11 mouse cellular contexts compared by ENCODE assay signal in genomic region chr2:37788176-37788962, GRCm38 (mm10). TPM values are rescaled to one million over a fixed set of nuclear protein-coding genes. Genes with fewer than 3 reads are reported as not detected.
A peak's percentile ranks its signal among the peaks of the same experiment; 100 is the strongest.
DNase-seq lines count a peak whose midpoint lies in the region; ATAC-seq lines count a peak whose summit lies in the region.
"Had no signal": no experiment of that assay in that cellular context is flagged by ENCODE, and none has a peak within 500 bp of the region (broad histone marks: within the 10 kb centered on the region; RNA-seq: fewer than 3 reads in every experiment).

No protein-coding gene starts in this region.

- 0 out of 2 replicates have a peak, but pooled peaks have one; percentile 1 for ATAC-seq in frontal cortex, adult (ENCODE audit: low TSS enrichment)
- ATAC-seq in midbrain, embryonic 13.5 days, result peak; percentile 51
- peak; percentile 74 for ATAC-seq in forebrain, embryonic 16.5 days
- ATAC-seq in midbrain, embryonic 16.5 days, result peak; percentile 46

- H3K4me3 ChIP-seq in midbrain, embryonic 13.5 days (replicated peaks), result no peak overlapping the region
- H3K4me3 ChIP-seq in midbrain, embryonic 10.5 days, result no peak overlapping the region
- H3K4me3 ChIP-seq in forebrain, embryonic 16.5 days (replicated peaks; ENCODE audit: low read length), result no peak overlapping the region
- H3K4me3 ChIP-seq in midbrain, embryonic 16.5 days (ENCODE audit: low read depth, low read length), result no peak overlapping the region
- H3K4me3 ChIP-seq: stomach, embryonic 15.5 days had no signal

- WGBS in midbrain, embryonic 13.5 days, result 75% methylated on average over 7 of the region's 7 CpGs
- 83% methylated on average over 7 of the region's 7 CpGs for WGBS in midbrain, embryonic 10.5 days
- WGBS in forebrain, embryonic 16.5 days, result 45% methylated on average over 7 of the region's 7 CpGs
- 63% methylated on average over 7 of the region's 7 CpGs for WGBS in midbrain, embryonic 16.5 days

- H3K9me3 ChIP-seq in midbrain, embryonic 13.5 days, result no peaks in the 10 kb centered on the region
- H3K9me3 ChIP-seq in midbrain, embryonic 10.5 days (replicated peaks), result no peaks in the 10 kb centered on the region
- no peaks in the 10 kb centered on the region for H3K9me3 ChIP-seq in forebrain, embryonic 16.5 days (ENCODE audit: control insufficient read depth, low read length)
- no peaks in the 10 kb centered on the region; the same call in 1 of the 2 replicates for H3K9me3 ChIP-seq in midbrain, embryonic 16.5 days (replicated peaks; ENCODE audit: control insufficient read depth, low read length, poor library complexity, severe bottlenecking)
- H3K9me3 ChIP-seq: stomach, embryonic 15.5 days had no signal

- DNase-seq in frontal cortex, postnatal 14 days (ENCODE audit: low spot score in 2 of 2), result no peak
- DNase-seq in midbrain, embryonic 10.5 days (ENCODE audit: low spot score), result no peak
- no peak for DNase-seq in natural killer cell, adult 2 months (ENCODE audit: low spot score in 2 of 2)
- DNase-seq in urinary bladder, adult 18-20 months (ENCODE audit: low spot score in 2 of 2), result no peak
- DNase-seq: gastrocnemius, postnatal 36 days had no signal

- H3K27ac ChIP-seq in midbrain, embryonic 13.5 days, result no peak overlapping the region; the same call in 1 of the 2 replicates
- H3K27ac ChIP-seq in midbrain, embryonic 10.5 days (replicated peaks), result no peak overlapping the region
- no peak overlapping the region for H3K27ac ChIP-seq in forebrain, embryonic 16.5 days (ENCODE audit: low read length)
- no peak overlapping the region; the same call in 1 of the 2 replicates for H3K27ac ChIP-seq in midbrain, embryonic 16.5 days (ENCODE audit: low read length)
- H3K27ac ChIP-seq: macrophage; stomach, embryonic 15.5 days had no signal

- no peak overlapping the region for H3K4me2 ChIP-seq in midbrain, embryonic 13.5 days (replicated peaks)
- H3K4me2 ChIP-seq in forebrain, embryonic 16.5 days (ENCODE audit: low read length), result no peak overlapping the region
- H3K4me2 ChIP-seq in midbrain, embryonic 16.5 days (ENCODE audit: low read length), result no peak overlapping the region
- H3K4me2 ChIP-seq: stomach, embryonic 15.5 days had no signal

- H3K36me3 ChIP-seq in midbrain, embryonic 13.5 days, result peaks cover 42% of the 10 kb centered on the region
- peaks cover 98% of the 10 kb centered on the region for H3K36me3 ChIP-seq in midbrain, embryonic 10.5 days
- no peaks in the 10 kb centered on the region for H3K36me3 ChIP-seq in forebrain, embryonic 16.5 days (ENCODE audit: control insufficient read depth, insufficient read depth)
- no peaks in the 10 kb centered on the region; the same call in 1 of the 2 replicates for H3K36me3 ChIP-seq in midbrain, embryonic 16.5 days (ENCODE audit: control insufficient read depth, insufficient read depth, low read length)
- H3K36me3 ChIP-seq: stomach, embryonic 15.5 days had no signal

- H3K27me3 ChIP-seq in midbrain, embryonic 13.5 days, result peaks cover 11% of the 10 kb centered on the region; the same call in 1 of the 2 replicates
- peaks cover 50% of the 10 kb centered on the region for H3K27me3 ChIP-seq in midbrain, embryonic 10.5 days (ENCODE audit: low read depth, poor library complexity, severe bottlenecking)
- H3K27me3 ChIP-seq in forebrain, embryonic 16.5 days (replicated peaks; ENCODE audit: control insufficient read depth, insufficient read depth, low read length), result no peaks in the 10 kb centered on the region
- no peaks in the 10 kb centered on the region for H3K27me3 ChIP-seq in midbrain, embryonic 16.5 days (ENCODE audit: control insufficient read depth, insufficient read depth, low read depth, low read length)

- H3K9ac ChIP-seq in midbrain, embryonic 13.5 days (replicated peaks), result no peak overlapping the region
- H3K9ac ChIP-seq in forebrain, embryonic 16.5 days (replicated peaks; ENCODE audit: low read depth, low read length), result no peak overlapping the region
- no peak overlapping the region for H3K9ac ChIP-seq in midbrain, embryonic 16.5 days (ENCODE audit: low read depth, low read length)
- H3K9ac ChIP-seq: stomach, embryonic 15.5 days had no signal

- H3K4me1 ChIP-seq in midbrain, embryonic 13.5 days (replicated peaks), result 0 out of 2 replicates have a peak, but pooled peaks cover 13% of the 10 kb centered on the region
- H3K4me1 ChIP-seq in midbrain, embryonic 10.5 days, result peaks cover 28% of the 10 kb centered on the region
- peaks cover 15% of the 10 kb centered on the region for H3K4me1 ChIP-seq in forebrain, embryonic 16.5 days (replicated peaks; ENCODE audit: control insufficient read depth, insufficient read depth, low read length)
- H3K4me1 ChIP-seq in midbrain, embryonic 16.5 days (ENCODE audit: control insufficient read depth, insufficient read depth, low read length), result no peaks in the 10 kb centered on the region

RNA-seq across cellular contexts. Expression of gene Crb2, which starts 12.3 kb away (rescaled TPM):
- 8.5 and 10.3 TPM in 2 replicates for polyA plus RNA-seq in midbrain, embryonic 13.5 days (2015; fragmentation: Nextera tagmentation; extraction: Ambion mirVana)
- 31.1 and 31.4 TPM in 2 replicates for polyA plus RNA-seq in midbrain, embryonic 10.5 days (2016; fragmentation: Nextera tagmentation; extraction: Ambion mirVana)
- 5.0 and 5.7 TPM in 2 replicates for polyA plus RNA-seq in forebrain, embryonic 16.5 days (2015; fragmentation: Nextera tagmentation; extraction: Ambion mirVana)
- polyA plus RNA-seq in midbrain, embryonic 16.5 days (2015; fragmentation: Nextera tagmentation; extraction: Ambion mirVana), result 4.2 and 5.3 TPM in 2 replicates
- polyA plus RNA-seq: macrophage had no signal

Comparison
In these comparisons a context has a peak if more than half of its experiments do, and no peak if none do; other contexts are left out.
1. ATAC-seq: peak in every context shown above with its lines; median percentile 74 in forebrain, embryonic 16.5 days; 51 in midbrain, embryonic 13.5 days; 46 in midbrain, embryonic 16.5 days; 1 in frontal cortex, adult.